Mouse (Mus musculus) ovary, postnatal 10 days (tissue): ENCODE measurements around the gene Slc41a2.
"Not testable (repeated sequence)": the region's sequence is repeated elsewhere in the genome, so short reads cannot be mapped to it uniquely, and the experiment has no call there.

ENCODE experiments used
- DNase-seq: peaks from one replicate; pipeline ENCODE4 v3.0.0; 2022; ENCODE audit warnings: low spot score

Slc41a2 gene

DNA sequence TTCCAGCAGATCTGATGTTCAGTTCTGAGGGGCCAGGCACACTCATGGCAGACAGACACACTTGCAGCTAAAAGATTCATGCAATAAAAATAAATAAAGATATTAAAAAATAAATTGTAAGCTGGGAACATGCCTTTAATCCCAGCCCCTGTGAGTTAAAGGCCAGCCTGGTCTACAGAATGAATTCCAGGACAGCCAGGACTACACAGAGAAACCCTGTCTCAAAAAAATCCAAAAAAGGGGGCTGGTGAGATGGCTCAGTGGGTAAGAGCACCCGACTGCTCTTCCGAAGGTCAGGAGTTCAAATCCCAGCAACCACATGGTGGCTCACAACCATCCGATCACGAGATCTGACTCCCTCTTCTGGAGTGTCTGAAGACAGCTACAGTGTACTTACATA, 14.1 kb upstream of the Slc41a2 start:
- DNase-seq, result not testable (repeated sequence)

DNA sequence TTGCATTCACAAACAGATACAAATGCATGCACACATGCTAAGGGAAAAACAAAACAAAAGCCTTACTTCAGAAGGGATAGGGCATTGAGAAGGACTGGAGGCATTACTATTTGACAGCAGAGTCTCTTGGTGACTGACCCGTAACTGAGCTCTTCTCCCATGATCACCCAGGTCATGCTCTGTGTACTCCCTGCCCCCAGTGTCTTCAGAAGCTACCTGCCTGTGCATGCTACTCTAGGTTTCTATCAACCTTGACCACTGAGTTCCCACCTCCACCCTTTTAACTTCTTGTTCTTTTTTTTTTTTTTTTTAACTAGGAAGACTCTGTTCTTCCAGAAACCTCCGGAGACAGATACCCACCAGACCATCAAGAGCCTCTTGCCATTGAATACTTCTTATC, 13.0 kb upstream of the Slc41a2 start:
- DNase-seq, result no peak

DNA sequence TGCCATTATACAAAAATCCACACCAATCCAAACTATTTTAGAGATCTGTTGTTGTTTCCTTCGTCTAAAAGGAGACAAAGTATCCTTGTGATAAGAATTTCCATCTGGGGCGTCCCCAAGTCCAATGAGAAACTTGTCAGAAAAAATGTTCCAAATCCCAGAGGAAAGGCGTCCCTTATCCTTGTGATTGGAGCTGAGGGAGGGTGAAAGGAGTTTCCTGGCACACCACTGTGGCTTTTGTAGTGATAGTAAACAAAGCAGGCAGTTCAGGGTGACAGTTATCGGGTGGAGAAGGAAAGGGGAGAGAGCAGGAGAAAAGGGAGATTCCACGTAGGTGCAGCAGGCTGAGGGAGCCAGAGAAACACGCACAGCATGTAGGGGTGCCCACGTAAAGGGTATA, 9.8 kb upstream of the Slc41a2 start:
- DNase-seq, result no peak

DNA sequence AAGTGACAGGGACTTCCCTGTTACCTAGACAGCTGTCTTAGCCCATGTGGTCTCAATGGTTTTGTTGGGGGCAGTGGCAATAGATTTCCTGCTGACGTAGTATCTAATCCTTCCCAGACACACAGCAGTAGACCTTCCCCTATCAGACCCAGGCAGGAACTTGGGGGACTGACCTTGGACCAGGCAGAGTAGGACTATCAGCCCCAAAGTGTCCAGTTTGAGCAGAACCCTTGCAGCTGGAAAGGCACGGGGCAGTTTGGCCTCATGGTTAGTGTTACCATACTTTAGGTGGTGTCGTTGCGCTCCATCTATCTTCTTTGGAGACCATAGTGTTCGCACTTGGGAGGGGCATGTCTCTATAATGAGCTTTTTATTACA, 8.7 kb upstream of the Slc41a2 start:
- DNase-seq, result no peak

DNA sequence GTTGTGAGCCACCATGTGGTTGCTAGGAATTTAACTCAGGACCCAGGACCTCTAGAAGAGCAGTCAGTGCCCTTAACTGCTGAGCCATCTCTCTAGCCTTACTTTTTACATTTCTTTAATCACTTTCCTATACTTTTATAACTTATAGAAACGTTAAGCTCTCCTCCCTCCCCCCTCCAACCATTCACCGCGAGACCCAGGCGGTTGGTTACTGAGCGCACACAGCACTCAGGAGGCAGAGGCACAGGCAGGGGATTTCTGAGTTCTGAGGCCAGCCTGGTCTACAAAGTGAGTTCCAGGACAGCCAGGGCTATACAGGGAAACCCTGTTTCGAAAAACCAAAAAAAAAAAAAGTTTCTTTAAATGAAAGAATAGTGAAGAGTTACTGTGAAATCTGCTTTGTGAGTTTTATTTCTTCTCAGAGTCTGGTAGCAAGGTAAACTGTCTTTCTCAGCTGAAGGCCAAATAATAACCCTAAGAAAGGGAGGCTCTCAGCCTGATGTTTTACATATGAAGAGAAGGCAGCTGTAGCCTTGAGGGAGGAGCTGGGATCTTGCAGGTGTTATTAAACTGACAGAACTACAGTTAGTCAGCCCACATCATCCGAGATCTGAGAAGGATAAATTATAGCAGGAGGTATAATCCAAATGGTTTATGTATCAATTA, 8.1 kb upstream of the Slc41a2 start:
- DNase-seq, result no peak

DNA sequence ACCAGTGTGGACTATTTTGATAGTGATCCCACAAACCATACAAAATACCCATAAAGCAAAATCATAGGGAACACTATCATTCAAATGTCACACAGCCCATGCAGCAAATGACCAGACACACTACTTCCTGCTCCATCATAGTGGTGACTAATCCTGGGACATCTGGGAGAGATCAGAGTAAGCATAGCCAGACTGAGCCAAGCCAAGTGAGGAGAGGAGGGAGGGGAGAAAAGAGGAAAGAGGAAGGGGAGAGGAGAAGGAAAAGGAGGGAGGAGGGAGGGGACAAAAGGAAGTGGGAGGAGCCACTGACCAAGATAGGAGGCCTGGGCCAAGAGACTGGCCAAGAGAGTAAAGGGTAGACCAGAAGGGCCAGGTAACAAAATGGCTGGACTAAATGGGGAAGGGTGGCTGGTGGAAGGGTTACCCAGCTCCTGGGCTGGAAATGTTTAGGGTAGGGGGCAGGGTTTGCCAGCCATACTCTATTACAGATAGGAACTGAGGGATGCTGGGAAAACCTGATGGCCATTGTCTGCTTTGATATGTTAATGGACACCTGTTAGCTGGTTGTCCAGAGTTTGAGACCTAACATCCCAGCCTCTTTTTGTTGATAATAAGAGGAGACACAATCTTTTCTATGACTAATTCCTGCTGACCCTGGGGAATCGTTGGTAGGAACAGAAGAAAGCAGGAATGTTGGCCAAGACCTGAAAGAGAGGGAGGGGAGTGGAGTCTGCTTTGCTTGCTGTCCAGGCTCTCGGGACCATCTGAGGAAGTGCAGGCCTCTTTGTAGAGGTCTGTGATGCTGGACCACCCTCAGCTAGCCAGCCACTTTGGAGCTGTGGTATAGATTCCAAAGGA, 6.4 kb upstream of the Slc41a2 start:
- no peak for DNase-seq

DNA sequence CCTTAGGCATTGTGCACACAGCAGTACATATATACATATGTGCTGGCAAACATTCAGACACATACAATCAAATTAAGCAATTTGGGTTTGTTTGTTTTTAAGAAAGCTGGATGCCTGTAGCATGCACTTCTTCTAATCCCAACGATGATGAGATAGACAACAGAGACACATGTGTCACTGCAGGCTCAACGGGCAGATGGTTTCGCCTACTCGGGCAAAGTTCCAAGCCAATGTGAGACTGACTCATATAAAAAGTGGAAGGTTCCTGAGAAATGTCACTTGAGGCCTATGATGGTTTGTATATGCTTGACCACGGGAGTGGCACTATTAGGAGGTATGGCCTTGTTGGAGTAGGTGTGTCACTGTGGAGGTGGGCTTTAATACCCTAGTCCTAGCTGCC, 5.5 kb upstream of the Slc41a2 start:
- DNase-seq, result no peak

DNA sequence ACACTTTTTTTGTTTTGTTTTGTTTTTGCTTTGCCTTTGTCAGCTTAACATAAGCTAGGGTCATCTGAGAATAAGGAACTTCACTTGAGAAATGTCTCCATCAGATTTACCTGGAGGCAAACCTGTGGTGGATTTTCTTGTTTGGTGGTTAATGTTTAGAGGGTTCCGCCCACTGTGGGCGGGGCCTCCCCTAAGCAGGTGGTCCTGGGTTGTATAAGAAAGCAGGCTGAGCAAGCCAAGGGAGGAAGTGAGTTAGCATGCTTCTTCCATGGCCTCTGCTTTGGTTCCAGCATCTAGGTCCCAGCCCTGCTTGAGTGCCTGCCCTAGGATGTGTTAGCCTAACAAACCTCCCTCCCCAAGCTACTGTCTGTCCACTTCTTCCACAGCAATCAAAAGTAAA, 3.5 kb upstream of the Slc41a2 start:
- DNase-seq, result no peak

DNA sequence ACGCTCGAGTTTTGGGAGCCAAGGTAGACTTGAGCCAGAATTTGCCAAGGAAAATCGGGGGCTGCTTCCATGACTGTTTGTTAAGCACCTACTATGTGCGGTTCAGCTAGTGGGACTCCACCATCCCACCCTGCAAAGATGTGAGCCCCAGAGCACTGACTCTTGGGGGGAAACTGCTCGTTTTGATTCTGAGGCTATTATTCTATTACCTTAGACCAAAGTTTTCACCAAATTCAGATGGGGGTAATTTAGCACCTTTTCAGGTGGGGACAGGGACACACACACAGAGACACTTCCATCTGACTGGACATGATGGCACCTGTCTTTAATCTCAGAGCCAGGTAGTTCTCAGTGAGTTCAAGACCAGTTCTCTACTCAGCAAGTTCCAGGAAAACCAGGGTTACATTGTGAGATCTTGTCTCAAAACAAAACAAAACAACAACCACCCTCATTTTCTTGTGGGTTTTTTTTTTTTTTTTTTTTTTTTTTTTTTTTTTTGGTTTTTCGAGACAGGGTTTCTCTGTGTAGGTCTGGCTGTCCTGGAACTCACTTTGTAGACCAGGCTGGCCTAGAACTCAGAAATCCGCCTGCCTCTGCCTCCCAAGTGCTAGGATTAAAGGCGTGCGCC, 403 bp upstream of the Slc41a2 start:
- DNase-seq, result no peak

DNA sequence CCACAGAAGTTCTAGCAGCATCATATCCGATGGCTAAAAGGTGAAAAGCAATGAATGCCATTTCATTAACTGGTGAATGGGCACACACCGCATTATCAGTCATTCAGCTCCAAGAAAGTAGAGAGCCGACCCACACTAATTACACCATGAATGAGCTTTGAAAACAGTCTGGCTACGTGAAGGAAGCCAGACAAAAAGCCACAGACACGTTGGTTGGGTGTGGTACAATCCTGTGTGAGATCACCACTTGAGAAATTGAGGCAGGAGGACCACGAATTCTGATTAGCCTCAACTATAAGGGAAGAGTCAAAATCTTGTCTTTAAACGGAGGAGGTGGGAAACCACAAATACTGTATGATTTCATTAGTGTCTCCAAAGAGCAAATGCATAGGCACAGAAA, 1.3 kb downstream of the Slc41a2 start:
- no peak for DNase-seq

DNA sequence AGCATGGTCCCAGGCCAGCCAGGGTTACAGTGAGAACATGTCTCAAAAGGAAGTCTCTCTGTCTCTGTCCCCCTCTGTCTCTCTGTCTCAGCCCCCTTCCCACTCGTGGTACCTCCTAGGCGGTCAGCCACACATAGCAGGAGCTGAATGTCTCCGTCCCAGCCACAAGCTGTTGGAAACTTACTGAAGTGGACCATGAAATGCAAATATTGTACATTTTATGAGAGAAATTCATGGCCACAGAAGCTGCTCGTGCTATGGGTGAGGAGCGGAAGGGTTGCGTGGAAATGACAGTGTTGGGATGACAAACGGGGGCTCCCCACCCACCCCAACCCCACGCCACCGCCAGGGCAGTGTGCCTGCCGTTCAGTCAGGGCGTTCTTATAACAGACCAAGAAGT, 5.1 kb downstream of the Slc41a2 start:
- DNase-seq, result no peak

DNA sequence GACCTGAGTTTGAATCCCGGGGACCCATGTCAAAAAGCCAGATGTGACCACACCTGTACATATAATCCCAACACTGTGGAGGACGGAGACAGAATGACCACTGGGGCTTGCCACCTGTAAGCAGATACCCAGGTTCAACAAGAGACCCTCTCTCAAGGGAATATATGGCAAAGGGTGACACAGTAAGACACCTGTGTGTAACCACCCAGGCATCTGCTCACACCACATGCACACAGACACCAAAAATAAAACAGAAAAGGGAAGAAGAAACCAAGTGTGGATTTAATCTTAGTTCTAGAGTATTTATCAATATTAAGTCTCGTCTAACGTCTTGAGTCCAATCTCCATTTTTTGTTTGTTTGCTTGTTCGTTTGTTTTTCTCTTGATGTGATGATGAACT, 5.9 kb downstream of the Slc41a2 start:
- no peak for DNase-seq

DNA sequence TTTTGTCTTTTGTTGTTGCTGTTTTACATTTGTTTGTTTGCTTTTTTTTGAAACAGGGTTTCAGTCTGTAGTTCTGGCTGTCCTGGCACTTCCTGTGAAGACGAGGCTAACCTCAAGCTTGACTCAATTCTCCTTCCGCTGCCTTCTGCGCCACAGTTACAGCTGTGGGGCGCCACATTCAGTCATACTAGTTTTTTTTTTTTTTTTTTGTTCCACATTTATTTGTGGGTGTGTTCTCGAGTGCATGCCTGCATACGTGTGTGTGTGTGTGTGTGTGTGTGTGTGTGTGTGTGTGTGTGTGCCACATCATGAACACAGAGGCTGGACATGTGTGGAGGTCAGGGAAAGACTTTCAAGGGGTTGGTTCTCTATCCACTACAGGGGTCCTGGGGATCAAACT, 7.3 kb downstream of the Slc41a2 start:
- no peak for DNase-seq

DNA sequence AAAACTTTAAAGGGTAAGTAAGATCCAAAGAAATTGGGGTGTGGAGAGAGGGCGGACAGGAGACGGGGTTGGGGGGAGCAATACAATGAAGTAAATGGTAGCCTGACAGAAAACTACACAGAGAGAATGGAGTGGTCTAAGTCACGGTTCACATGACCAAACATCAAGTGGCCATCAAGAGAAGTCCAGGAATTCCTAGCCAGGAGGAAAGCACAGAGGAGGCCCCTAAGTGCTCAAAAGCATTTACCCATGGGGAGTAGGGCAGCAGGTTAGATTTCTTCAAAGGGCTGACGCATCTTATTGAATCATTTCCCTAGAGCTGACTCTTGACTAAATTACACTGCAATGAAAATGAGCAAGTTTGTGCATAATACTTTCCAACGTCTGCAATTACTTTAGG, 8.9 kb downstream of the Slc41a2 start:
- no peak for DNase-seq

DNA sequence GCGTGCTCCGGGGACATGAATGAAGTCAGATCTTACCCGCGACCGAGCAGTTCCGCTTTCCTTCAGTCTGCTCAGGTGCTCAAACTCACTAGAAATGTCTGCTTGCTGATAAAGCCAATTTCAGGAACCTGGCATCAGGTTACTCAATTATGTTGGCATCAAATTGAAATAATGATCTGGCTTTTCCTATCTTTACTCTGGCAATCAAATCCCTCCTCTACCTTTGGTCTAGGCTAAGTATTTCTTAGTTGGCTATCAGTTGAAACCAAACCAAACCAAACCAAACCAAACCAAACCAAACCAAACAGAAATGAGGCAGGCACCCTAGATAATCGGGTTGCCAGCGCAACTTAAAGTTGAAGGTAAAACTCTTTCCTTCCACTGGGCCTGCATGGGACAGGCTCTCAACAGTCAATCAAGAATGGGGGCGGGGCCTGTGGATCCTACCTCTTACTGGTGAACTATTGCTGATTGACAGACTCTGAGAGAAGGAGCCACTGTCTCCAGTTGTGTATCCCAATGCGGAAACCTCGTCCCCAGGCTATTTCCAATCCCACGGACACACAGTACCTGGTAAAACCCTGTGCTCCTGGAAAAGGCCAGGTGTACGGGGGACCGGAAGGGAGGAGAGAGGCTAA, 10.9 kb downstream of the Slc41a2 start:
- DNase-seq, result no peak

DNA sequence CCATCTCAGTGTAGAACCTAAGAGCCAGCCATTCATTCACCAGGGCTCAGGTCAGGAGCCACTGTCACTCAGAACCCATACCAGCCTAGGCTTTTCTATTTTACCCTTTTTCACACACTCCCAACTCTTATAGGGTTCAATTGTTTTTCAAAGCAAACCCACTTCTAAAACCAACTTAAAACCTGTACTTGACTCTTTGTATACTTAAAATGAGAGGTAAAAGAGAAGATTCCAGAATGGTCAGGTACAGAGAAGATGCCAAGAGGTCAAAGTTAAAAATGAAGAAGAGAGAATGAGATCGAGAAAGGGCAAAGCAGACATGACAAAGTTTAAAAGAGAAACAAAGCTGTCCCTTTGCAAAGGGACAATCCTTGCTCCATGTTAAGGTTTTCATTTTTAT, 11.8 kb downstream of the Slc41a2 start:
- DNase-seq, result no peak

DNA sequence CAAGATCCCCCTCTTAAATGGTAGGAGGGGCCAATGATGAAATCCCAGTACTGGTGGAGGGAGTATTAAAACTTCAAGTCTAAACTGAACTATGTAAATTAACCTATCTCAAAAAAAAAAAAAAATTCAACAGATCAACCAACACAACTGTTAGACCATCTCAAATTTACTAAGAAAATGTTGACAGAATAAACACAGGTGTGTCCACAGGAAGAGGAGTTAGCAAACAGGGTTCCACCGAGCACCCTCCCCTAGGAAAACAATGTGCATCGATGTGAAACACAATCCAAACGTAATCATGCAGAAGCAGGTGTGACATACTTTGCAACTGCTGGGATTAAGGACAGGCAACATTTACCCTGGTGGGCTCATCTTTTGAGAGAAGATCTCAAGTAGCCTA, 12.8 kb downstream of the Slc41a2 start:
- no peak for DNase-seq

DNA sequence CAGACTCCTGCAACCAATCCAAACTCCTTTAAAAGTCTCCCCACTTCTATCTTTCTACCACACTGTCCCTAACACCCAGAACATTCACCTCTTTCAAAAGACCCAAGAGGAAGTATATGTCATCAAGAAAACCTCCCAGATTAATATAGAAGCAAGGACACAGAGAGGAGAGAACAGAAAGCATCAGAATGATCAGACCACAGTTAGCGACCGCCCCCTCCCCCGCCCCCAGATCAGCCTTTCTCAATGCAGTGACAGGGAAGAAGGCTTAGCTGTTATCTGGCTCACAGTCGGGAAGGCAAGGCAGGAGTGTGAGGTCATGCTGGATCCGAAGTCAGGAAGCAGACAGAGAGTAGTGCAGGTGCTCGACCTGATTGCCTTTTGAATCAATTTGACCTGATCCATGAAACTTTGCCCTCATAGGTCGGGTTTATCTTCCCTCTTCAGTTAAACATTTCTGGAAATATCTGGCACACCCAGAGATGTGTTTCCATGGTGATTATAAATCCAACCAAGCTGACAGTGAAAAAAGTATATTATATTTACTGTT, 15.1 kb downstream of the Slc41a2 start:
- DNase-seq, result no peak

DNA sequence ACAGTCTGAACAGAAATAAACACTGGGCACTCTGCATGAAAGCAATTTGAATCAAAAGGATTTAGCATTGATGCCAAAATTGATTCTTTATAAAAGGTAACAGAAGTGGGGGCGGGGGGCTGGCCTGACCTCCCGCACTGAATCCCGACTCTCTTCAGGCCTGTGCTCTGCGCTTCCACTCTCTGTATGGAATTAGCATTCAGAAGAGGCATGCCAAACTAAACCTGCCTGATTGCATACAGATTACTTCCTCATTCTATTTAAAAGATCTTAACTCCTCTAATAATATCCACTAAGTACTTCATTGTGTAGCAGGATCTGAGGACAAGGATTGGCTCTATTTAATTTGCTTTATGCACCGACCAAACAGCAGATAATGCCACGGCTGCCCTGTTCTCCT, 16.2 kb downstream of the Slc41a2 start:
- DNase-seq, result no peak

DNA sequence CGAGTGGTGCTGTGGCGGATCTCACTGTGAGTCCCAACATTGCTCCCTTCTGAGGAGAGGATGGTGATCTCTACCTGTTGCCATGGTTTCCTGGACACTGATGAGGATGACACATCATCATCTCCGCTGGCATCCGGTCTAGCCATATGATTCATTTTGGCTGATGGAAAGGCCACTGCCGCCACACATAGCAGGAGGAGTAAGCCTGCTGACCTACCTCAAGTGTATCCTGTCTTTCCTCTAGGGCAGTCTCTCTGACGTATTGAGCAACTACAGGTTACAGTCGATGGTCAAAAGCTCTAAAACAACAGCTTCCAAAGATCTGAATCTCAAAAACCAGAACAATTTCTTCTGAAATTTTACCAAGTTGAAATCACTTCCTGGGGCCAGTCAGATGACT, 16.8 kb downstream of the Slc41a2 start:
- DNase-seq, result no peak

DNA sequence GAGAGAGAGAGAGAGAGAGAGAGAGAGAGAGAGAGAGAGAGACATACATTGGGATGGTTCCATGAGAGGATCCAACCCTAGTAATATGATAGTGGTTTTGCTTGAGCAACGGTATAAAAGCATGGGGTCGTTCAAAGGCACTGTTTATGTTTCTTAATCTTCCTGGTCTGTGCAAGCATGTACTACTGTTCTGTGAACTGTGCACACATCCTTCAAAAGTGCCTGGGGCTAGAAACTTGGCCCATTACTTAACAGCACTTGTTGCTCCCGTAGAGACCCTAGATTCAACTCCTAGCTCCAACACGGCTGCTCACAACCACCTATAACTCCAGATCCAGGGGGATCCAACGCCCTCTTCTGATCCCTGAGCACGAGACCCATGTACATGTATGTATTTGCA, 17.3 kb downstream of the Slc41a2 start:
- DNase-seq, result no peak

DNA sequence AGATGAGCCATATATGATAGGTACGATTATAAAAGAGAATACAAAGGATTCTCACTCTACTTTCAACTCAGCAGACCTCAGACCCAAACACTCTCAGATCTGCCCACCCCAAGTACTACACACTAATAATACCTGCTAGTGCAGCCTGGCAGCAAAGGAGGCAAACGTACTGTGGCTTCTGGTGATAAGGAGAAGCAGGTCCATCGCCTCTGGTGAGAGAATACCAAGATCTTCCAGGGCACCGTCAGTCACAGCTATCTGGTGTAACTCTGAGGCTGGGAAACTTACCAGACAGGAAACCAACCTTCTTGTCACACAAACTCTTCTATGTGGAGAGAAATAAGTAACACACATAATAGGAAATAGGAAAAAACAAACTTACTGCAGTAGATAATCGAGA, 24.6 kb downstream of the Slc41a2 start:
- DNase-seq, result no peak

DNA sequence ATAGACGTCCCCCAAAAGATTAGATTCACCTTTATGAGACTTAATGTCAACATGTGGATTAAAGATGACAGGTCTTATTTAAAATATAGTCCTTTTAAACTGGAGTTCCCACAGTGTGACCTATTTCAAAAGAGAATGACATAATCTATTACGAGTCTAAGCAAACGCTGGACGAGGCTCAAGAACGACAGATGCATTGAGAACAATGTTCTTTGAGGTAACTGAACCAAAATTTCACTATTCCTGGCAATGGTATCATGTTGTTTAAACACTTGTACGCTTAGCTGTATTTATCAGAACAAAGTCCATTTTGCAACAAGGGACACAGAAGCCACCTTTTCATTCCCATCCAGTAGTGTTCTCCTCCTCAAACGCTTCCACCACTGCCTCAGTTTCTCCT, 27.3 kb downstream of the Slc41a2 start:
- DNase-seq, result no peak
